Mouse (Mus musculus) cortical plate, adult 2 months (tissue): Measurements from ENCODE around the gene Chd3.
A peak's percentile ranks its signal among the peaks of the same experiment; 100 is the strongest.

Experiments used
- CTCF ChIP-seq: fragments of 200-500 bp; IDR thresholded peaks from 2 replicates; pipeline ENCODE4 v1.5.1; 2011; ENCODE audit warnings: mild to moderate bottlenecking, control low read depth, low read length; ENCODE audit not compliant: insufficient read depth; ENCODE audit errors: extremely low read depth
- POLR2A ChIP-seq: fragments of 200-500 bp; IDR thresholded peaks from 2 replicates; pipeline ENCODE4 v1.6.1; 2011; ENCODE audit warnings: mild to moderate bottlenecking, low read length, control low read depth; ENCODE audit not compliant: insufficient read depth; ENCODE audit errors: extremely low read depth

GRCm38 (mm10) chr11:69388680-69389079 is 19.5 kb upstream of the Chd3 start:
- 0 out of 2 replicates have a peak, but pooled peaks have one; percentile 3 for TF ChIP-seq CTCF
- no peak for TF ChIP-seq POLR2A
